Mouse (Mus musculus): ENCODE data around the gene 1700042G07Rik.

Gene 1700042G07Rik

GRCm38 (mm10) chr4:116162142-116162541 lies 11.0 kb upstream of the 1700042G07Rik start:
- in situ Hi-C loops (cut with MboI, MseI): no loop called here

- in situ Hi-C loops (cut with MboI, MseI): no loop called here
These were observed 8.2 kb upstream of the 1700042G07Rik start for GRCm38 (mm10) chr4:116164759-116165554.

DNA sequence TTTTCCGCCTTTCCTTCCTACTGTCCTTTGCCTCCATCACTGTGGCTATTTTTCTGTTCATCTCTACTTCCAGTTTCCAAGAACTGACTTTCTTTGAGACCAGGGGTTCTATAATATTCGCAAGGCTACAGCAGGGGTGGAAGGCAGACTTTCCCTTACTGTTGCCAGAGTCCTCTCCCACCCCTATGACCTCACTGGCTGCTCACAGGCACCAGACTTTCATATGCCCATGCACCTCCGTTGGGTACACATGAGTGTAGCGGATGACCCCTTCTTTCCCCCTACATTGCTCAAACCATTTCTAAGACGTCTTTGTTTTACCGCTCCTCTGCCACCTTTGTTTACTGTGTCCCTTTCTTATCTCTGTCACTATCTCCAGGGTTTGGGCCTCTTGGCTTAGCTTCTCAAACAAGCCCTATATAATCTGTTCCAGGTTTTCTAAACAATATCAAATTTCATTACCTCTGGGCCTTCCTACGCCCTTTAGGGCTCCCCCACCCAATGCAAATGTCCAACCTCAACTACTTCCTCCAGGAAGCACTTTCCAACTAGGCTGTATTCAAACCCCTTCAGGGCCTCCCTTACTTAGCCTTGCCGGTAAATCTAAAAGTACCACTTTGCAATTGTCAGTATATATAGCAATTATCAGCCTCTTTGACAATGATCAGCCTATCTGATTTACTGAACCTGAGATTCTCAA lies 7.3 kb upstream of the 1700042G07Rik start:
- in situ Hi-C loops (cut with MboI, MseI): no loop called here

GRCm38 (mm10) chr4:116167404-116167803 lies 5.8 kb upstream of the 1700042G07Rik start, which contains the start of gene Tspan1:
Tspan1 (minus strand) TSS chr4:116167601.
- in situ Hi-C loops (cut with MboI, MseI): no loop called here

GRCm38 (mm10) chr4:116168617-116169352 lies 4.4 kb upstream of the 1700042G07Rik start:
- in situ Hi-C loops (cut with MboI, MseI): no loop called here

- in situ Hi-C loops (cut with MboI, MseI): no loop called here
These were observed 3.9 kb upstream of the 1700042G07Rik start for GRCm38 (mm10) chr4:116169353-116169672.

GRCm38 (mm10) chr4:116173752-116174151 lies 580 bp downstream of the 1700042G07Rik start:
- in situ Hi-C loops (cut with MboI, MseI): loop anchor here (5.0 kb wide), 2 partner anchors 69 to 74 kb away; no protein-coding TSS in a partner anchor

DNA sequence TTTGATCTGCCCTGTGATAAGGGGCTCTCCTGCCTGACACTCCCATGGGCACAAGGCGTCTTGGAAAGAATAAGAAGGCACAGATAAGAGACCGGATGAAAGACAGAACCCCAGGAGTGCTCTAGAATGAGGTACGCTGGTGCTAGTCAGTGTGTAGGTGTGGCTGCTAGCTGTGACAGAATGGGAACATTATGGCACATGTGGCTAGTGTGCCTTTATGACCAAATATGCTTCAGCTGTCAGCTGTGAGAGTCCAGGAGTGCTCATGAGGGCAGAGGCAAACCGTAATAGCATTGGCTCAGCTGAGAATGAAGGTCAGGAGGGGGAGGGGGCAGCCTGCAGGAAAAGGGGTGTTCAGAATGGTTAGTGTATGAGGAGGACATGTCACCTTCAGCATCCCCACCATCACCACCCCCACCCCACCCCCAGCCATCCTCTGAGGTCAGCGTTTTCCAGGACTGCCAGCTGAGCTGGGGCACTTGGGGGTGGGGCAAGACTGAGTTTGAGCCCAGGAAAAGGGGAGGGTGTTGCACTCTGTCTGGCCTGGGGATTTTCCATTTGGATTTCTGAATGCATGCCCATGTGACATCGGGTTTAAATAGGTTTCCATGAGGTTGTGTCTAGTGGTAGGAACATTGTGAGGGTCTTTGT lies 1.4 kb downstream of the 1700042G07Rik start:
- in situ Hi-C loops (cut with MboI, MseI): loop anchor here (5.0 kb wide), 2 partner anchors 68 to 73 kb away; no protein-coding TSS in a partner anchor

GRCm38 (mm10) chr4:116175136-116175535 lies 2.0 kb downstream of the 1700042G07Rik start:
- in situ Hi-C loops (cut with MboI, MseI): no loop called here

- in situ Hi-C loops (cut with MboI, MseI): no loop called here
These were observed 2.8 kb downstream of the 1700042G07Rik start for GRCm38 (mm10) chr4:116175711-116176542.

- in situ Hi-C loops (cut with MboI, MseI): no loop called here
These were observed 3.4 kb downstream of the 1700042G07Rik start for GRCm38 (mm10) chr4:116176543-116176988.

DNA sequence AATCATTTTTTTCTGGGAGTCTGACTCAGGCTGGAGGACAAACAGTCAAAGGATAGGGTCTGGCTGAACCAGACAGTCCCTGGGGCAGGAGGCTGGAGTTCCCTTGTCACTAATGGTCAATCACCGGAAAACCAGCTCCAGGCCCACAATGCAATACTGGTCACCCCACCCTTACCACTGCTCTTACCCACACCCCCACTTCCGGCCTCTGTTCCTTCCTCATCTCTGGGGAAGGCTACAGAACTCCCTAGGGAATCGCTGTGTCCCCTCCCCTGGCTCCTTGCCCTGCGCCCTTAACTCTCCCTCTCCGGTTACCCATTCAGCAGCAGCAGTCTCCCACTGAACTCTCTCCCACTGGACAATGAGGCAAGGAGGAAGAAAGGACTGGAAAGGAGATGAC lies 4.0 kb downstream of the 1700042G07Rik start:
- in situ Hi-C loops (cut with MboI, MseI): no loop called here

- in situ Hi-C loops (cut with MboI, MseI): no loop called here
These were observed 8.9 kb downstream of the 1700042G07Rik start for GRCm38 (mm10) chr4:116182079-116182478.

- in situ Hi-C loops (cut with MboI, MseI): no loop called here
These were observed 9.6 kb downstream of the 1700042G07Rik start for GRCm38 (mm10) chr4:116182745-116183144.

DNA sequence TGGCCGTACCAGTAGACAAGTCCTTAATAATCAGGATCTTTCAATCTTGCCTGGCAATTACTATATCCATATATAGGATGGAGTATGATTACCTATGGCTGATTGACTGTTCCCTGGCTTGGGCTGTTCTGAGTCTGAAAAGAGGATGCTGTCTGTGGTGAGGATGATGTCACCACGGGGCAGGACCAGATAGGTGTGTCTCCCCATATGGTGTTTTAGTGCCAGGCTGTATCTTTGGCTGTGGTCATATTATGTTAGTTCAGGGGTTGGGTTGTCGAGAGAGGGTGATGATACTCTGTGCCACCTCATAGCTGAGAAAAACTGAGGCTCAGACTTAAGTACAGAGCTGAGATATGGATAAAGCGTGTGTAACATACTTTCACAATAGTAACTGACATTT lies 11.9 kb downstream of the 1700042G07Rik start:
- in situ Hi-C loops (cut with MboI, MseI): no loop called here

GRCm38 (mm10) chr4:116192286-116192835 lies 19.2 kb downstream of the 1700042G07Rik start:
- in situ Hi-C loops (cut with MboI, MseI): no loop called here

GRCm38 (mm10) chr4:116193583-116194383 lies 20.6 kb downstream of the 1700042G07Rik start:
- in situ Hi-C loops (cut with MboI, MseI): no loop called here

DNA sequence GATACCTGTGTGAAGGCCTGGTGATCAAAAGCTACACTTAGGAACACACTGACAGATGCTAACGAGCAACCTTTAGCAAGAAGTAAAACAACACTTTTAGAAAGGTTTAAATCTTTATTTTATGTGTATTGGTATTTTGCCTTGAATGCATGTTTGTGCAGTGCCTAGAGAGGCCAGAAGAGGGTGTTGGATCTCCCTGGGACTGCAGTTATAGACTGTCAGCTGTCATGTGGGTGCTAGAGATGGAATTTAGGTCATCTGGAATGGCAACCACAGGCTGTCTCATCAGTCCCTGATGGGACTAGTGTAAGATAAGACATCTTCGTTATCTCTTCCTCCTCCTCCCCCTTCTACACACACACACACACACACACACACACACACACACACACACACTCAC lies 25.2 kb downstream of the 1700042G07Rik start:
- in situ Hi-C loops (cut with MboI, MseI): no loop called here

DNA sequence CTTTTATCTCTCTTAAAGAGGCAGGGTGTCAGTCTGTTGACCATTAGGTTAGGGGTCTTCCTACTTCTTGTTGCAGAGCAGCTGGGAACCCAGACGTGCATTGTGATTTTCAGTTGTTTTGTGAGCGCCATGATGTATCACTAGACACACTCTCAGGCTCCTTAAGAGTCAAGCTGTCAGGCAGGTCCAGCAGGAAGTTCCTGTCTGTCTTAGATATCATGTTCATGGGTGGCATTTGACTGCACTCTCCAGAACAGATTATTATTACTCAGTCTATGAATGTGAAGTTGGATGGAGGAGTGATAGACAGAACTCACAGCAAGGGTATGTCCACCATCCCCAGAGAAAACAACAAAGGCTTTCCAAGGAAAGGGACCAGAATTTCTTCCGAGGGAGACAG lies 31.2 kb downstream of the 1700042G07Rik start:
- in situ Hi-C loops (cut with MboI, MseI): no loop called here

Data from T-helper 17 cell (primary cell).